Mouse (Mus musculus) embryonic facial prominence, embryonic 10.5 days (tissue): ENCODE results near the gene Galnt15. TPM values are rescaled to one million over a fixed set of nuclear protein-coding genes. Genes with fewer than 3 reads are reported as not detected.

ENCODE experiments used
- DNase-seq: peaks from one replicate; pipeline ENCODE4 v3.0.0-alpha.2; 2017; ENCODE audit warnings: low spot score
- H3K27ac ChIP-seq: fragments of 300-500 bp; sonication (generic); replicated peaks from 2 replicates; pipeline ENCODE4 v1.5.1; 2016; ENCODE audit warnings: mild to moderate bottlenecking
- H3K27me3 ChIP-seq: fragments of 300-500 bp; sonication (generic); replicated peaks from 2 replicates; pipeline ENCODE4 v1.6.1; 2016; ENCODE audit warnings: low read depth, mild to moderate bottlenecking; ENCODE audit not compliant: poor library complexity, severe bottlenecking
- H3K36me3 ChIP-seq: fragments of 300-500 bp; sonication (generic); replicated peaks from 2 replicates; pipeline ENCODE4 v1.6.1; 2016; ENCODE audit warnings: mild to moderate bottlenecking, moderate library complexity
- H3K4me1 ChIP-seq: fragments of 300-500 bp; sonication (generic); 2 replicates; pipeline ENCODE4 v1.6.1; 2016
- H3K4me3 ChIP-seq: fragments of 300-500 bp; sonication (generic); 2 replicates; pipeline ENCODE4 v1.5.1; 2016; ENCODE audit warnings: mild to moderate bottlenecking, moderate library complexity
- H3K9me3 ChIP-seq: fragments of 300-500 bp; sonication (generic); 2 replicates; pipeline ENCODE4 v1.6.1; 2016; ENCODE audit warnings: mild to moderate bottlenecking
- WGBS: fragments of 180-500 bp; shearing (Covaris S2); methylation state at CpG from one replicate; pipeline ENCODE4 v1.1.7; 2016; 5-methylcytosine and 5-hydroxymethylcytosine counted together
- polyA plus RNA-seq: library from polyadenylated mRNA; unstranded; fragments of >200 nt; fragmentation: Nextera tagmentation; extraction: Ambion mirVana; gene quantifications from 2 replicates; pipeline ENCODE4 v1.2.1, GENCODE M21; 2016

The Galnt15 gene
- polyA plus RNA-seq, 1 experiment from 2014 or later: 0.04 TPM

DNA sequence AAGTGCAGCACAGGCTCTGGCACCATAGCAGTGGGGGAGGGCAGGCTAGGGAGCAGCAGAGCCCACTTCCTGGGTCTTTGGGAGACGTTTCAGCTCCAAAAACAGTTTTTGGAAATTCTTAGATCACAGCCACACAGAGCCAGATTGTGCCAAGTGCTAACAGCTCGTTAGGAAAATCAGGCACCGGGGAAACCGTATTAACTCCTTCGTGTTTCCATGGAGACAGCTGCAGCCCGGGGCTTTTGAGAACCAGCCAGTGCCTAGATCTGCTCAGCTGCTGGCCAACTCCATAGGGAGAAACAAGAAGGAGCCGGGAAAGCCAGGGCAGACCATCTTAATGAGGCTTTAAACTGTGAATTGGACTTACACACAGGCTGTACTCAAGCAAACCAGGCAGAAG is 11.9 kb upstream of the Galnt15 start:
- peaks cover 25% of the 10 kb centered on the region for H3K4me1 ChIP-seq
- peak; percentile 39 for DNase-seq
- no peak overlapping the region; the same call in 1 of the 2 replicates for H3K27ac ChIP-seq
- no peaks in the 10 kb centered on the region for H3K27me3 ChIP-seq
- no peaks in the 10 kb centered on the region for H3K36me3 ChIP-seq
- no peak overlapping the region for H3K4me3 ChIP-seq
- 9% methylated on average over 7 of the region's 7 CpGs for WGBS
- no peaks in the 10 kb centered on the region for H3K9me3 ChIP-seq

DNA sequence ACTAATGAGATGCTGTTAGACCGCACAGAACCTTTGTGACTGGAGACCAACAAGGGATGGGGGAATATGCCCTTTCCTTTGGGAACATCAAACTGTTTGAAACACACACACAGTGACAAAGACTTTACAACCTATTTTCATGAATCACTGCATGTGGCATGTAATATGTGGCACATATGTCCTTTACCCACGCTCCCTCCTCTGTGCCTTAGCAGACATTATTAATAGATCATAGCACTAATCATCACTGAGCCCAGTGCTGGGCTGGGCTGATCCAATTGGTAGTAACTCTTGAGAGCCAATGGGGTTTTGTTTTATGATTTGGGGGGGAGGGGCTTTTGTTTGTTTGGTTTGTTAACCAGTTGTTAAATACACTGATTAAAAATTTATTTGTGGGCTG is 11.3 kb upstream of the Galnt15 start:
- no peaks in the 10 kb centered on the region for H3K9me3 ChIP-seq
- DNase-seq: no peak
- 81% methylated on average over 2 of the region's 2 CpGs for WGBS
- H3K36me3 ChIP-seq: no peaks in the 10 kb centered on the region
- no peaks in the 10 kb centered on the region for H3K27me3 ChIP-seq
- H3K4me1 ChIP-seq: peaks cover 30% of the 10 kb centered on the region
- H3K27ac ChIP-seq: no peak overlapping the region
- H3K4me3 ChIP-seq: no peak overlapping the region

GRCm38 (mm10) chr14:32019091-32019490 is 9.7 kb upstream of the Galnt15 start:
- Histone ChIP-seq H3K9me3 (no peaks in the 10 kb centered on the region), H3K36me3 (no peaks in the 10 kb centered on the region), H3K4me3 (no peak overlapping the region), H3K27ac (no peak overlapping the region), H3K4me1 (peaks cover 25% of the 10 kb centered on the region), H3K27me3 (no peaks in the 10 kb centered on the region)
- WGBS: 81% methylated on average over 8 of the region's 8 CpGs
- DNase-seq: no peak

- WGBS: 72% methylated on average over 9 of the region's 9 CpGs
- H3K4me1 ChIP-seq: peaks cover 24% of the 10 kb centered on the region
- no peaks in the 10 kb centered on the region for H3K9me3 ChIP-seq
- DNase-seq: no peak
- H3K36me3 ChIP-seq: no peaks in the 10 kb centered on the region
- H3K27ac ChIP-seq: no peak overlapping the region
- no peaks in the 10 kb centered on the region for H3K27me3 ChIP-seq
- H3K4me3 ChIP-seq: no peak overlapping the region
These were observed 6.8 kb upstream of the Galnt15 start for GRCm38 (mm10) chr14:32021967-32022366.

GRCm38 (mm10) chr14:32022450-32022849 is 6.3 kb upstream of the Galnt15 start:
- no peaks in the 10 kb centered on the region for H3K9me3 ChIP-seq
- H3K4me1 ChIP-seq: peaks cover 24% of the 10 kb centered on the region
- DNase-seq: no peak
- H3K4me3 ChIP-seq: no peak overlapping the region
- no peaks in the 10 kb centered on the region for H3K27me3 ChIP-seq
- no peak overlapping the region for H3K27ac ChIP-seq
- H3K36me3 ChIP-seq: no peaks in the 10 kb centered on the region

GRCm38 (mm10) chr14:32023891-32024290 is 4.9 kb upstream of the Galnt15 start:
- DNase-seq: no peak
- H3K27ac ChIP-seq: no peak overlapping the region
- H3K4me1 ChIP-seq: peaks cover 37% of the 10 kb centered on the region
- 0 out of 2 replicates have a peak, but pooled peaks cover 5% of the 10 kb centered on the region for H3K27me3 ChIP-seq
- no peaks in the 10 kb centered on the region for H3K36me3 ChIP-seq
- WGBS: 86% methylated on average over 4 of the region's 4 CpGs
- no peak overlapping the region for H3K4me3 ChIP-seq
- H3K9me3 ChIP-seq: no peaks in the 10 kb centered on the region

DNA sequence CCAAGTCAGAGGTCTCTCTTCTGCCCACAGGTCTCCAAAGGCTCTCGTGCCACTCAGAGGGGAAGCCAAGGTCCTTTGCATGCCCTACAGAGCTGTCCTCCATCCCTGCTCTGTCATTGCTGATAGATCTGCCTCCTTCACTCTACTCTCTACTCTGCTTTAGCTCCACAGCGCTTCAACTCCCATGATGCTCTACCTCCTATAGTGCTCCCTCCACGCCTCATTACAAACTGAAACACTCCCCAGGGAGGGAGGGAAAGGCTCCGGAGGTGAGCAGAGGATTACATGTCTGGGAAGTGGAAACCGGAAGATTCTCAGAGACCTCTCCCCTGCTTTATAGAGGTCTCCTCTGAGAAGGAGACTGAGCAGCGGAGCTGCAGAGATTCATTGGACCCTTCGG is 1.6 kb upstream of the Galnt15 start:
- peaks cover 40% of the 10 kb centered on the region for H3K4me1 ChIP-seq
- H3K4me3 ChIP-seq: no peak overlapping the region
- peaks cover 19% of the 10 kb centered on the region for H3K27me3 ChIP-seq
- H3K27ac ChIP-seq: no peak overlapping the region
- no peak for DNase-seq
- H3K9me3 ChIP-seq: no peaks in the 10 kb centered on the region
- WGBS: 64% methylated on average over 7 of the region's 7 CpGs
- H3K36me3 ChIP-seq: no peaks in the 10 kb centered on the region

DNA sequence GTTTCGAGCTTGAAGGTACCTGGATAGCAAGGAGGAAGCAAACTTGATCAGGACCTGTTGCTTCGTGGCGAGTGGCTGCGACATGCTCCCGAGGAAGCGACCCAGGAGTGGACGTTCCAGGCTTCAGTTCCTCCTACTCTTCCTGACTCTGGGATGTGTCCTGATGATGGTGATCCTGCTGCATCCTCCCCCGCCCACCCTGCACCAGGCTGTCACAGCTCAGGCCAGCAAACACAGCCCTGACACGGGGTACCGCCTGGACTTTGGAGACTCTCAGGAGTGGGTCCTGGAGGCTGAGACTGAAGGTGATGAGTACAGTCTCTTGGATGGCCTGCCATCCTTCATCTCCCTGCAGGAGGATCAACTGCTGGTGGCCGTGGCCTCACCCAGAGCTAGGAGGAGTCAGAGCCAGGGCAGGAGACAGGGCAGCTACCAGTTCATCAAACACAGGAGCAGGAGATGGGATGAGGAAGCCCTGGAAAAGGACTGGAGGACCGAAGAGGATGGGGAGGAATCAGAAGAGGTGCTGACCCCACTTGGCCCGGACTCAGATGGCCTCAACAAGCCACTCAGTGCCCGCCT is 713 bp downstream of the Galnt15 start:
- no peaks in the 10 kb centered on the region for H3K36me3 ChIP-seq
- no peak overlapping the region for H3K27ac ChIP-seq
- peaks cover 35% of the 10 kb centered on the region for H3K4me1 ChIP-seq
- no peak overlapping the region for H3K4me3 ChIP-seq
- H3K27me3 ChIP-seq: peaks cover 19% of the 10 kb centered on the region
- no peaks in the 10 kb centered on the region for H3K9me3 ChIP-seq
- no peak for DNase-seq
- WGBS: 70% methylated on average over 14 of the region's 14 CpGs

- H3K36me3 ChIP-seq: no peaks in the 10 kb centered on the region
- peaks cover 19% of the 10 kb centered on the region for H3K27me3 ChIP-seq
- H3K4me1 ChIP-seq: peaks cover 31% of the 10 kb centered on the region
- 67% methylated on average over 5 of the region's 5 CpGs for WGBS
- no peak overlapping the region for H3K27ac ChIP-seq
- no peaks in the 10 kb centered on the region for H3K9me3 ChIP-seq
- no peak overlapping the region for H3K4me3 ChIP-seq
- no peak for DNase-seq
These were observed 1.3 kb downstream of the Galnt15 start for GRCm38 (mm10) chr14:32030073-32030472.

DNA sequence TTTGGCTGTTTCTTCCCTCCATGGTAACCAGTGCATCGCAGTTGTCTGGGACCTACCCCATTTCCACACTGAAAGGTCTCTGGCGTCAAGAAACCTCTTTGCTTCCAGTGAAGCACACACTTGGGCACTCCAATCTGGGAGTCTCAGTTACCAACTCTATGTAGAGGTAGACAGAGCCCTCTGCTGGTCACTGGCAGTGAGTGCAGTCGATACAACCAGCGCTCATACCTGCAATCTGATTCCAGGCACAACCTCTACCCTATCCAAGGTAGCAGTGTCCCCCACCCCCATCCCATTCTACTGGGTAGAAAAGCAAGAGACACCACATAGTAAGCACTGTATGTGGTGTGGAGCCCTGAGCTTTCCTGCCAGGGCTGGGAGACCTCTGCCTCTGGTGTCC is 3.7 kb downstream of the Galnt15 start:
- peak; percentile 68 for DNase-seq
- Histone ChIP-seq H3K9me3 (no peaks in the 10 kb centered on the region), H3K4me3 (no peak overlapping the region), H3K36me3 (no peaks in the 10 kb centered on the region), H3K27me3 (peaks cover 19% of the 10 kb centered on the region), H3K4me1 (peaks cover 19% of the 10 kb centered on the region), H3K27ac (no peak overlapping the region)
- 6% methylated on average over 4 of the region's 4 CpGs for WGBS

DNA sequence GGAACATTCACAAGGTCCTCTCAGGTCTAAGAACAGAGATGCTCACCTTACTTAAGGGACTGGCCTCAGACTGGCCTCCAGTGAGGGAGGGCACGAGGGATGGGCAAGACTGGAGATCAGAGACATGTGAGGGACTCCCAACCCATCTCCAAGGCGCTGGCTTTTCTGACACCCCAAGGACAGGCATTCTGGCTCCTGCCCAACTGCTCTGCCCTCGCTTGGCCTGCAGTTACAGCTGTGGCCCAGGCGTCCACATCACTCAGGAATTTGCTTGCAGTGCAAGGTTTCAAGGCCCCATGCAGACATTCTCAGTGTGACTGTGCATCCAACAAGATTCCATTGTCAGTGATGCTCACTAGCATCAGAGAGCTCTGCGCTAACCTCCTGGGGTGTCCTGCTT is 7.7 kb downstream of the Galnt15 start:
- WGBS: 81% methylated on average over 5 of the region's 5 CpGs

GRCm38 (mm10) chr14:32037661-32038252 is 9.0 kb downstream of the Galnt15 start:
- H3K4me3 ChIP-seq: no peak overlapping the region
- WGBS: 85% methylated on average over 8 of the region's 8 CpGs
- H3K27me3 ChIP-seq: no peaks in the 10 kb centered on the region
- H3K9me3 ChIP-seq: no peaks in the 10 kb centered on the region
- DNase-seq: no peak
- H3K4me1 ChIP-seq: no peaks in the 10 kb centered on the region
- H3K27ac ChIP-seq: no peak overlapping the region
- H3K36me3 ChIP-seq: no peaks in the 10 kb centered on the region

More for the DNA sequence above, 7.7 kb downstream of the Galnt15 start:
- H3K27me3 ChIP-seq: no peaks in the 10 kb centered on the region
- H3K9me3 ChIP-seq: no peaks in the 10 kb centered on the region
- no peaks in the 10 kb centered on the region for H3K4me1 ChIP-seq
- H3K36me3 ChIP-seq: no peaks in the 10 kb centered on the region
- no peak for DNase-seq
- no peak overlapping the region for H3K4me3 ChIP-seq
- no peak overlapping the region for H3K27ac ChIP-seq

DNA sequence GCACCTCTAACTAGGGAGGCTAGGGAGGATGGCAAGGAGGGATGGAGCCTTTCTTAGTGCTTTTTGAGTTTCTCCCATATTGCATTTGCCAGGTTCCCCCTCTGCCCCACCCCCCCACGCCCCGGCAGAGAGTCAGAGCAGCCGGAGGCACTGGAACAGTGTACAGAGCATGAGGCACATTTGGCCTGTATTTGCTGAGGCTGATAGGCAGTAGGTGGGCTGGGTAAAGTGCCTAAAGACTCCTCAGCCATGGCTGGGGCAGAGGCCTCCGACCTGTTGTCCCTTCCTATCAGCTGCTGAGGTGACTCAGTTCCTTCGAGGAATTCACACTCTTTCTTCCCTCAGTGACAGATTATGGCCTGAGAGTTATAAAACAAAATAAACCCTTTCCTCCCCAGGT is 13.3 kb downstream of the Galnt15 start:
- Histone ChIP-seq H3K4me1 (0 out of 2 replicates have a peak, but pooled peaks cover 5% of the 10 kb centered on the region), H3K9me3 (no peaks in the 10 kb centered on the region), H3K36me3 (no peaks in the 10 kb centered on the region), H3K4me3 (no peak overlapping the region), H3K27ac (no peak overlapping the region), H3K27me3 (no peaks in the 10 kb centered on the region)
- 69% methylated on average over 5 of the region's 5 CpGs for WGBS
- DNase-seq: no peak
